Mouse (Mus musculus): ENCODE results near the gene Nat8f2.
"Not testable (repeated sequence)": the region's sequence is repeated elsewhere in the genome, so short reads cannot be mapped to it uniquely, and the experiment has no call there.

Gene Nat8f2

DNA sequence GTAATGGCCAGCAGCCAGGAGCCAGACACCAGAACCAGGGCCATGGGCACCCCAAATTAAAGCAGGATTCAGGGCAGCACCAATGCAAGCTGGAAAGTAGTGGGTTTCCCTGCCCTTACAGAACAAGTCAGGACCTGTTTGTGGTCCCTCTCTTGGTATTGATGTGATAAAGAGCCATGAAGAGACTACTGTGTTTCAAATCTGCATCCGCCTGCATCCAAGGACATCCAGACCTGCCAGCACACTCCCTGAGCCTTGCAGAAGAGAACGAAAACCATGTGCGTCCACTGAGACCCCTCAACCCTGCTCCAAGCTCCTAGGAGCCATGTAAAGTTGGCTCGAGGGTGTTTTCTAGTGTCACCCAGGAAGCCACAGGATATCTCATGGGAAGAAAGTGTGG lies 20.8 kb downstream of the Nat8f2 start:
- Histone ChIP-seq H3K36me3 (ENCODE audit: control insufficient read depth, insufficient read depth, low read length, poor library complexity, severe bottlenecking) (no peaks in the 10 kb centered on the region), H3K27me3 (ENCODE audit: control insufficient read depth, insufficient read depth, low read length, poor library complexity, severe bottlenecking) (no peaks in the 10 kb centered on the region)
- no peak for DNase-seq (ENCODE audit: low read depth, low spot score)

DNA sequence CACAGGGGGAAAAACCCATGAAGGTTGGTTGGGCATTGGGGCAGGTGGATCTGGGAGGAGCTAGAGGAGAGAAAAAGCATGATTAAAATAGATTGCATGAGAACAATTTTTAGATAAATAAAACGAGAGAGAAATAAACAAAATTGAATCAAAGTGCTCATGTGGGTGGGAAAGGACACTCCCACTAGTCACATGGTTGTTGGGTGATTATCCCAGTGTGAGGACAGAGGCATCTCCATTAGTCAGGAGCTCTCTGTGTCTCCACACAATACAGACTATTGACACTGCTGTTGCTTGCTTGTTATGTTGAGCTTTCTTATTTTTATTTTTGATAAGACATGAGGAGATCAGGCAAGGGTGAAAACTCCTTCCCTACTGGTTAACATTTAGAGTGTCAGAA lies 22.0 kb downstream of the Nat8f2 start:
- no peak for DNase-seq (ENCODE audit: low read depth, low spot score)
- H3K36me3 ChIP-seq (ENCODE audit: control insufficient read depth, insufficient read depth, low read length, poor library complexity, severe bottlenecking) = no peaks in the 10 kb centered on the region
- H3K27me3 ChIP-seq (ENCODE audit: control insufficient read depth, insufficient read depth, low read length, poor library complexity, severe bottlenecking) = no peaks in the 10 kb centered on the region

DNA sequence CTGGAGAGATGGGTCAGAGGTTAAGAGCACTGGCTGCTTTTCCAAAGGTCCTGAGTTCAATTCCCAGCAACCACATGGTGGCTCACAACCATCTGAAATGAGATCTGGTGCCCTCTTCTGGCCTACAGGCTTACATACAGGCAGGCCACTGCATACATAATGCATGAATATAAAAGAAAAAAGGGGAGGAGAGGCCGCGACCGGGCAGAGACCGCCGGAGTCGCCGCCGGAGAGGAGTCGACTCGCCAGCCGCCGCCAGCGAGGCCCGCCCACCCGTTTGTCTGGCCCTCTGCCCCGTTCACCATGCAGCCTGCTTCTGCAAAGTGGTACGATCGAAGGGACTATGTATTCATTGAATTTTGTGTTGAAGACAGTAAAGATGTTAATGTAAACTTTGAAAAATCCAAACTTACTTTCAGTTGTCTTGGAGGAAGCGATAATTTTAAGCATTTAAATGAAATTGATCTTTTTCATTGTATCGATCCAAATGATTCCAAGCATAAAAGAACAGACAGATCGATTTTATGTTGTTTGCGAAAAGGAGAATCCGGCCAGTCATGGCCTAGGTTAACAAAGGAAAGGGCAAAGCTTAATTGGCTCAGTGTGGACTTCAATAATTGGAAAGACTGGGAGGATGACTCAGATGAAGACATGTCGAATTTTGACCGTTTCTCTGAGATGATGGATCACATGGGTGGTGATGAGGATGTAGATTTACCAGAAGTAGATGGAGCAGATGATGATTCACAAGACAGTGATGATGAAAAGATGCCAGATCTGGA lies 25.1 kb downstream of the Nat8f2 start:
- DNase-seq (ENCODE audit: low read depth, low spot score); H3K27me3 ChIP-seq (ENCODE audit: control insufficient read depth, insufficient read depth, low read length, poor library complexity, severe bottlenecking): not testable (repeated sequence)

DNA sequence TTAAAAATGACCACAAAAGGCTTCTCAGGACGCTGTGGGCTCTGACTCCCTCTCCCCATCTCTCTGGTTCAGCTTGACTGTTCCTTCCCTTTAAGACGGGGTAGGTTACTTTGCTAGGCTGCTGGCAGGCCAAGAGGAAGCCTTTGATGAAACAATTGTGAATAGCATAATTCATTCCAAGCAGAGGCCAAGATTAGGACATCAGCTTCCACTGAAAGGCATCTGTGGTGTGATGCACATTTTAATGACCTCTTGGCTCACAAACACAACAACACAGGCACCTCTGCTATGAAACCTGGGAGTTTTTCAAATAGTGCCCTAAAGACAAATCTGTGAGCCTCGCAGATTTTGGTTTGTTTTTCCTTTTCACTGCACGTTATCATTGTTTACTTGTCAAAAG lies 29.0 kb downstream of the Nat8f2 start:
- Histone ChIP-seq H3K36me3 (ENCODE audit: control insufficient read depth, insufficient read depth, low read length, poor library complexity, severe bottlenecking) (no peaks in the 10 kb centered on the region), H3K27me3 (ENCODE audit: control insufficient read depth, insufficient read depth, low read length, poor library complexity, severe bottlenecking) (no peaks in the 10 kb centered on the region)
- no peak for DNase-seq (ENCODE audit: low read depth, low spot score)

More for the DNA sequence above, 25.1 kb downstream of the Nat8f2 start:
- not testable (repeated sequence) for H3K36me3 ChIP-seq (ENCODE audit: control insufficient read depth, insufficient read depth, low read length, poor library complexity, severe bottlenecking)

DNA sequence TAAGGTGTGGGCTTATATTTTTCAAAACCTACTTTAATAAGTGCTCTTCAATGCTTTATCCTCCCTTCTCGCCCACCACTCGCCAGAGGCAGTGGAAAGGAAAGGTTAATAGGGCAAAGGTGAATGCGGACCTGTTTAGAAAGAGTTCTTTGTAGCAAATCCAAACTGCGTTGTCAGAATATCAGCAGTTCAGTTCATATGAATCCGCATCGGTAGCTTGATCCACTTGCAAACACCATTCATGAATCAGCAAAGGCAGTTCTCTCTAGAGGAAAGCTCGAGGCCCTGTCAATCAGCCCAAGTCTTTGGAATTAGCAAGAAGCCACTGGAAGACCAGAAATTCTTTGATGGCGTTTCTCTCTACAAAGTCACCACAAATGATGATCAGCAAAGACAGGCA lies 30.3 kb downstream of the Nat8f2 start:
- Histone ChIP-seq H3K27me3 (ENCODE audit: control insufficient read depth, insufficient read depth, low read length, poor library complexity, severe bottlenecking) (no peaks in the 10 kb centered on the region), H3K36me3 (ENCODE audit: control insufficient read depth, insufficient read depth, low read length, poor library complexity, severe bottlenecking) (no peaks in the 10 kb centered on the region)
- no peak for DNase-seq (ENCODE audit: low read depth, low spot score)

DNA sequence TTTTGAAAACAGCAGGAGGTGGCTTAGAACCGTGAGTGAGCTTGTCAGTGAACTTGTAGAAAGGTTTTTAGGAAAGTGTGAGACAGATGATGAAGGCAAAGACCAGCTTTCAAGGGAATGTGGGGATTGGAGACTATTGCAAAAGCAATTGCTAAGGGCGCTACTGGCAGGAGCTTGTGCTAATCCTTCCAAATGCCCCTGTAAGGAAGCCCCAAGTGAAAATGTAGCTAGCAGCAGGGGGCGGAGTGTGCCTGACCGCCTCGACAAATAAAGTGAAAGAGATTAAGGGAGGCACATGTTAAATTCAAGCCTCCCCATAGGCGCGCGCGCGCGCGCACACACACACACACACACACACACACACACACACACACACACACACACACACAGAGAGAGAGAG lies 31.7 kb downstream of the Nat8f2 start:
- not testable (repeated sequence) for H3K27me3 ChIP-seq (ENCODE audit: control insufficient read depth, insufficient read depth, low read length, poor library complexity, severe bottlenecking); H3K36me3 ChIP-seq (ENCODE audit: control insufficient read depth, insufficient read depth, low read length, poor library complexity, severe bottlenecking); DNase-seq (ENCODE audit: low read depth, low spot score)

DNA sequence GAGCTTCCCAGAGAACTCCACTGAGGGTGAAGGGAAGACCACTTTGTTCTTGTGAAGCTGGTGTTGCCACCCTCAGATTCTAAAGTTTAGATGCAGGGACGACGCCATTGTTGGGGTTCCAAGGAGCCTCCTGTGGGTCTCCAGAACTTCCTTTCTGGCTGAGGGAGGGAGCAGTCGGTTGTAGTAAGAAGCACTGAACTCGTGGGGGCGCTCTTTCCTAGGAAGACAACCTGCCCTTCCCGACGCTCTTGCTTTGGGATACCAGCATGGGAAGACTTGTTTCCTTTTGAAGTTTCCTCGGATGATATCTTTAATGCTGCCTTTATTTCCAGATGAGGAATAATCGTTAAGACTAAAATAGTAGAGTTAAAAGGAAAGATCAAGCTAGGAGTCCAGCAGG lies 32.1 kb downstream of the Nat8f2 start:
- H3K27me3 ChIP-seq (ENCODE audit: control insufficient read depth, insufficient read depth, low read length, poor library complexity, severe bottlenecking); H3K36me3 ChIP-seq (ENCODE audit: control insufficient read depth, insufficient read depth, low read length, poor library complexity, severe bottlenecking); DNase-seq (ENCODE audit: low read depth, low spot score): not testable (repeated sequence)

DNA sequence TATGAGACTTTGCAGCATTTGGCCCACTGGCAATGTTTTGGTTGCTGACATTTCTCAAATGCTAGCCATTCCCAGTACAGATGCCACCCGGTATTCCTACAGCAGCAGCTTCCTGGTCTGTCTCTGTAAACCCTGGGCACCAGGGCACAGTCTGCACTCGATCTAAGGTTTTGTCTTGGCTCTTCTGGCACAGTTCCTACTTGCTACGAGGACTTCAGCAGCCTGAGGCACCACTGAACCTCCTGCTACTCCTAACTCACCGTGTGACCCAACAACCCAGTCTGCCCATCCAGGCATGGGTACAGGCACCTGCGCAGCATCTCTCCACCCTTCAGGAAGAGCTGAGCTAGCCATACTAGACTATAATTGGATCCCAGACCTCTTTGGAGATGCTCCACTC lies 32.9 kb downstream of the Nat8f2 start:
- H3K27me3 ChIP-seq (ENCODE audit: control insufficient read depth, insufficient read depth, low read length, poor library complexity, severe bottlenecking); DNase-seq (ENCODE audit: low read depth, low spot score); H3K36me3 ChIP-seq (ENCODE audit: control insufficient read depth, insufficient read depth, low read length, poor library complexity, severe bottlenecking): not testable (repeated sequence)

DNA sequence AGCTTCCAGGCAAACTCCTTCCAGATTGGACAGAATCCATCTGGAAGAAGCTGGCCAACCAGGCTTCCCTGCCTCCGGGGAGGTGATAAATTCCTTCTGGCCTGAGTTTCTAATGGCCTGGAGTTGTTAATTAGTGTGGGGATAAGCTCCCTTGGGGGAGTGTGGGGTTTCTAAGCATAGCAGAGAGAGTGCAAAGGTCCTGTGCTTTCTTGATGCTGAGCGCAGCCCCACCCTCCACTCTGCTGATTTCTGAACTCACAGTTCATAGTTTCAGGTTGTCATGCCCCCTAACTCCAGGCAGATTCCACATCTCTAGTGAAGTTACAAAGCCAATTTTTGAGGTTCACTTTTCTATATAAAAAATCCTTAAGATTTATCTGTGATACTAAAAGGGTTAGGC lies 33.9 kb downstream of the Nat8f2 start:
- not testable (repeated sequence) for DNase-seq (ENCODE audit: low read depth, low spot score); H3K36me3 ChIP-seq (ENCODE audit: control insufficient read depth, insufficient read depth, low read length, poor library complexity, severe bottlenecking); H3K27me3 ChIP-seq (ENCODE audit: control insufficient read depth, insufficient read depth, low read length, poor library complexity, severe bottlenecking)

DNA sequence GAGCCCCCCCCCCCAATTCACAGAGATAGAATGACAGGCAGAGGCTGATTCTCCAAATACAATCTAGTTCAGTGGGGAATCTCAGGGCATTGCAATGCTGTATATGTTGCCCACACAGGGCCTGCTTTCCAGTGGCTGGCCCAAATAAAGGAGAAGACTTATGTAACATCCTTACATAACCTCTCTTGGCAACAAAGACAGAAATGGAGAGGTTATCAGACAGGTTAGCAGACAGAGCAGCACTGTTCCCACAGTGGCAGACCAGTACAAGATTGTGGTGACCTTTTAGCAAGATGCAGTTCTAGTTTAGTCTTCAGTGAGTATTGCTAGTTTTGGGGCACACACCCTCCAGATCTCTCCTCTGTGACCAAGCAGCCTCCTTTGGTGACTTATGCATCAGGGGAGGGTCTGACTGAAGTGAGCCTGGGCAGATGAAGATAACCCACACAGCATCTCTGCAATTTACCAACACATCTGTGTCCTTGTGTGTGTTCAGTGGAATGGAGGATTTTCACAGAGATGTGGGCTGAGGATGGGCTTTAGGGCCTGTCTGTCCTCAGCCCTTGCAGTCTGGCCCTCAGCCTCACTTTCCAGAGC lies 34.4 kb downstream of the Nat8f2 start:
- H3K36me3 ChIP-seq (ENCODE audit: control insufficient read depth, insufficient read depth, low read length, poor library complexity, severe bottlenecking); H3K27me3 ChIP-seq (ENCODE audit: control insufficient read depth, insufficient read depth, low read length, poor library complexity, severe bottlenecking); DNase-seq (ENCODE audit: low read depth, low spot score): not testable (repeated sequence)

DNA sequence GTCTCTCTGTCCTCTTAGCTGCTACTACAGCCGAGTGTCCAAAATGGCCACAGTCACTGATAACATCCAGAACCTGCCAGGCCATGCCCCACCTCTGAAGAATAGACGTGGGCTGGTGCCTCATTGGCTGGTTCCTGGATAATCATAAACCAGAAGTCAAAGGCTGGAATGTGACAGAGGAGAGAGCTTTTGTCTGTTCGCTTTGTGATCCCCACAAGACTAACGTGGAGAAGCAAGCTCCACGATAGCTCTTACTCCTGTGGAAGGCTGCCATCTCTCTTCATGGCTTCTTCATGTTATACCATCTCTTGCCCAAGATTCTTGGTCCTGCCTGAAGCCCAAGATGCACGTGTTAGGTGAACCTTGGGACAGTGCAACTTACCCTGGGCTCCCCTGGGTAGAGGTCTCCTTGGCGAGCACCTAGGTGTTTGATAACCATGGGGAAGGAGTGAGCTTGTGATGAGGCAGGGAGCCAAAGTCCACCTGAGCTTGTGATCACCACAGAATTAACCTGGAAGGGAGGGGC lies 37.1 kb downstream of the Nat8f2 start, which contains the start of gene Nat8:
Nat8 (minus strand) TSS at position 287 of the 526 bp plus-strand sequence.
- no peak for DNase-seq (ENCODE audit: low read depth, low spot score)
- Histone ChIP-seq H3K36me3 (ENCODE audit: control insufficient read depth, insufficient read depth, low read length, poor library complexity, severe bottlenecking) (no peaks in the 10 kb centered on the region), H3K27me3 (ENCODE audit: control insufficient read depth, insufficient read depth, low read length, poor library complexity, severe bottlenecking) (no peaks in the 10 kb centered on the region)

DNA sequence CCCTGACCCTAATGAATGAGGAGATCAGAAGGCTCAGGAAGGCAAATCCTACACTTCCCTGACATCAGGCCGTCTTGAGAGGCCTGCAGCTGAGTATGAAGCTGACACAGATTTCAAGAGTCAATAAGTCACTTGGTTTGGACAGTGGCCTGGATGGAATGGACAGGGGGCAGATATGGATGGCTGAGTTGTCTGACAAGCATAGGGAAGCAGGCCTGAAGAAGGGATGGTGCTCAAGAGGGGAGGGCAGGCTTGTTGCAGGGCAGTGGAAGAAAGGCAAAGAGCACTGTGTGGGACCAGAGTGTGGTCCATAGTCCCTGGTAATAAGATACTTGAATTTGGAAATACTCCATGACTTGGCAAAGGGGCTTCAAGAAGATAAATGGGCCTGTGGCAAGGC lies 39.5 kb downstream of the Nat8f2 start:
- DNase-seq (ENCODE audit: low read depth, low spot score) = no peak
- Histone ChIP-seq H3K36me3 (ENCODE audit: control insufficient read depth, insufficient read depth, low read length, poor library complexity, severe bottlenecking) (no peaks in the 10 kb centered on the region), H3K27me3 (ENCODE audit: control insufficient read depth, insufficient read depth, low read length, poor library complexity, severe bottlenecking) (no peaks in the 10 kb centered on the region)

DNA sequence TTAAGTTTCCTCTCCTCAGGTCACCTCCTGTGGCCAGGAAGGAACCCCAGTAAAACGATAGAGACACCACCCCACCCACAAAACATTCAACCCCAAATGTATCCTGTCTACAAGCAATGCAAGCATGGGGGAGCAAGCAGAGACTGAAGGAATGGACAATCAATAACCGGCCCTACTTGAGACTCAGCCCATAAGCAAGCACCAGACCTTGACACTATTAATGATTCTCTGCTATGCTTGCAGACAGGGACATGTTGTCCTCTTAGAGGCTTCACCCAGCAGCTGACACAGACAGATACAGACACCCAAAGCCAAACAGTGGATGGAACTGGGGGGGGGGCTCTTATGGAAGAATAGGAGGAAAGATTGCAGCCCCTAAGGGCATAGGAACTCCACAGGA lies 43.1 kb downstream of the Nat8f2 start:
- DNase-seq (ENCODE audit: low read depth, low spot score) = no peak
- no peaks in the 10 kb centered on the region for H3K27me3 ChIP-seq (ENCODE audit: control insufficient read depth, insufficient read depth, low read length, poor library complexity, severe bottlenecking)
- no peaks in the 10 kb centered on the region for H3K36me3 ChIP-seq (ENCODE audit: control insufficient read depth, insufficient read depth, low read length, poor library complexity, severe bottlenecking)

DNA sequence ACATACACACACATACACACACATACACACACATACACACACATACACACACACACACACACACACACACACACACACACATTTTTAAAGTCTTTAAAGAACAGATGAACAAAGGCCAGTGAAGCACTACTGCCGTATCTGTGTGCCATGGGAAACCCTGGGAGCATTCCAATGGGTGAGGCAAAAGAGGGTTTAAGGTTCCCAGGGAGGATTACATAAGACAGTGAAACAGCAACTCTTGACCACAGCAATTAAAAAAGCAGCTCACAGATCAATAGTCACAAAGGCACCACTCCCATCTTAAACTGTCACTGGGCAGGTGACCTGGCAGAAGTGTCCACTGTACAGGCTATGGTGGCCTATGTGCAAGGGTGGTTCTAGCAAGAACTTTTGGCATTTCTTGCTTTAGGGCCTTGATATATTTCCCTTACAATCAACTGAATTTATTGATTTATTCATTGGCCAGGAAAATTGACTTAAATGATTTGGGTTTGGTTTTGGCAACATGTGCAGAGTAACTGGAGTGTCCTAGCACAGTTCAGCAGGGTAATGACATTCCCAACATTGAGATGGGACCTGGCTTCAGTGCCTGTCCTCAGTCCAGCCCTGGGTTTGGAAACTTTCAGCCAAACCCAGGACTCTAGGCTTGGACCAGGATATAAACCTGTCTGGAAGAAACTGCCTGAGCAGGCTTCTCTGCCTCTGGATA lies 45.4 kb downstream of the Nat8f2 start:
- no peak for DNase-seq (ENCODE audit: low read depth, low spot score)
- no peaks in the 10 kb centered on the region for H3K36me3 ChIP-seq (ENCODE audit: control insufficient read depth, insufficient read depth, low read length, poor library complexity, severe bottlenecking)
- H3K27me3 ChIP-seq (ENCODE audit: control insufficient read depth, insufficient read depth, low read length, poor library complexity, severe bottlenecking) = no peaks in the 10 kb centered on the region

DNA sequence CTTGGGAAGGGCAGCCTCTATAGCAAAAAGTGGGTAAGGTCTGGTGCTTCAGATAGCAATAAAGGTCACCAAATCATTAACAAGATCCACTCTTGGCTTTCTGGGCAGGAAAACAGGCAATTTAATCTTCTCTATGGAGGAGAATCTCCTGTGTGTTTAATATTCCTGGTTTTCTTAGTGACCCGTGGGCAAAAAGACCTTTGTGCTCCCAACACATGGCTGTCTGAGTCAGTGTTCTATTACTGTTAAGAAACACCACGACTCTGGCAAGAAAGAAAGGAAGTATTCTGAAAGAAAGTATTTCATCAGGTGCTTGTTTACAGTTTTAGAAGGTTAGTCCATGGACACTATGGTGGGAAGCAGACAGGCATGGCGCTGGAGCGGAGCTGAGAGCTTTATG lies 46.7 kb downstream of the Nat8f2 start:
- Histone ChIP-seq H3K36me3 (ENCODE audit: control insufficient read depth, insufficient read depth, low read length, poor library complexity, severe bottlenecking) (no peaks in the 10 kb centered on the region), H3K27me3 (ENCODE audit: control insufficient read depth, insufficient read depth, low read length, poor library complexity, severe bottlenecking) (no peaks in the 10 kb centered on the region)
- no peak for DNase-seq (ENCODE audit: low read depth, low spot score)
